Comparison of ENCODE assay signal across 11 mouse cellular contexts in genomic region chr10:116374111-116374510, GRCm38 (mm10).
"Had no signal": no experiment of that assay in that cellular context is flagged by ENCODE, and none has a peak within 500 bp of the region (broad histone marks: within the 10 kb centered on the region; RNA-seq: fewer than 3 reads in every experiment).

No protein-coding gene starts in this region.

- H3K27me3 ChIP-seq: kidney, embryonic 15.5 days; limb, embryonic 12.5 days; liver, embryonic 13.5 days; midbrain, embryonic 12.5 days; neural tube, embryonic 15.5 days had no signal

- H3K36me3 ChIP-seq: kidney, embryonic 15.5 days; limb, embryonic 12.5 days; liver, embryonic 13.5 days; midbrain, embryonic 12.5 days; neural tube, embryonic 15.5 days had no signal

- H3K4me1 ChIP-seq: liver, embryonic 13.5 days had no signal

- H3K27ac ChIP-seq: kidney, embryonic 15.5 days; limb, embryonic 12.5 days; liver, embryonic 13.5 days; midbrain, embryonic 12.5 days; neural tube, embryonic 15.5 days; stomach, postnatal 0 days had no signal

- H3K4me3 ChIP-seq: kidney, embryonic 15.5 days; limb, embryonic 12.5 days; liver, embryonic 13.5 days; midbrain, embryonic 12.5 days; myocyte; neural tube, embryonic 15.5 days had no signal

- H3K9ac ChIP-seq: kidney, embryonic 15.5 days; limb, embryonic 12.5 days; liver, embryonic 13.5 days; midbrain, embryonic 12.5 days; neural tube, embryonic 15.5 days had no signal

- DNase-seq: kidney, postnatal 36 days; liver; liver, embryonic 13.5 days; lung, adult 18-20 months; thymus, postnatal 4 days had no signal

- H3K9me3 ChIP-seq: kidney, embryonic 15.5 days; limb, embryonic 12.5 days; liver, embryonic 13.5 days; midbrain, embryonic 12.5 days; neural tube, embryonic 15.5 days had no signal

- H3K4me2 ChIP-seq: kidney, embryonic 15.5 days; limb, embryonic 12.5 days; liver, embryonic 13.5 days; midbrain, embryonic 12.5 days; neural tube, embryonic 15.5 days had no signal
